Mouse (Mus musculus) brain, embryonic 14.5 days (tissue): ENCODE measurements around the gene Tmem37.

ENCODE experiments used
- CTCF ChIP-seq: fragments of 200-500 bp; IDR thresholded peaks from 2 replicates; pipeline ENCODE4 v1.5.1; 2012; ENCODE audit warnings: inconsistent platforms, mild to moderate bottlenecking, moderate library complexity, borderline replicate concordance; ENCODE audit not compliant: insufficient read depth, insufficient read length; ENCODE audit errors: extremely low read depth
- POLR2A ChIP-seq: fragments of 200-500 bp; IDR thresholded peaks from 2 replicates; pipeline ENCODE4 v1.6.1; 2012; ENCODE audit warnings: mild to moderate bottlenecking, inconsistent platforms, borderline replicate concordance; ENCODE audit not compliant: poor library complexity, insufficient read depth, insufficient read length, severe bottlenecking; ENCODE audit errors: extremely low read depth

DNA sequence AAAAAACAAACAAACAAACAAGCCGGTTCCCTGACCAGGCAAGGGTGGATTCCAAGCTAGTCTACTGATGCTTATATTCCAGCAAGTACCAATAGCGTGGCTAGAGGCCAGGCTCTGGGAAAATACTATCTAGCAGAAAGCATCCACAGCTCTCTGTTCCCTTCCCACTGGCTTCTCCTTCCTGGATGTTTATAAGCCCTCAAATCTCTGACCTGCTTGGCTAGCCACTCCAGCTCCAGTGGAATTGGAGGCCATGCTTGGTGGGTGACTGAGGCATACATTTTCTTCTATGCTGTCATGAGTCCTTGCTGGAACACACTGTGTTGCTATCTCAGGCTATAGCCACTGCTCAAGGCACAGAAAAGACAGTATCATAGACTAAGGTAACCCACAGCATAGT, 45.0 kb upstream of the Tmem37 start:
- TF ChIP-seq CTCF (no peak), POLR2A (no peak)
